Mouse (Mus musculus) forebrain, embryonic 15.5 days (tissue): Measurements from ENCODE around the gene Olfr1140. TPM values are rescaled to one million over a fixed set of nuclear protein-coding genes. Genes with fewer than 3 reads are reported as not detected.

Source experiments
- ATAC-seq: fragments of 200-750 bp; cut with Nextera tagmentation; replicated peaks from 2 replicates; pipeline ENCODE4 v1.8.0; 2017; ENCODE audit warnings: mild to moderate bottlenecking, moderate TSS enrichment, moderate library complexity
- H3K27ac ChIP-seq: fragments of 300-500 bp; sonication (generic); replicated peaks from 2 replicates; pipeline ENCODE4 v1.5.1; 2015; ENCODE audit warnings: mild to moderate bottlenecking, inconsistent platforms
- H3K27me3 ChIP-seq: fragments of 300-500 bp; sonication (generic); 2 replicates; pipeline ENCODE4 v1.6.1; 2015; ENCODE audit warnings: inconsistent platforms
- H3K36me3 ChIP-seq: fragments of 300-500 bp; sonication (generic); 2 replicates; pipeline ENCODE4 v1.6.1; 2015; ENCODE audit warnings: mild to moderate bottlenecking, inconsistent platforms
- H3K4me1 ChIP-seq: fragments of 300-500 bp; sonication (generic); 2 replicates; pipeline ENCODE4 v1.6.1; 2015; ENCODE audit warnings: inconsistent platforms
- H3K4me2 ChIP-seq: fragments of 300-500 bp; sonication (generic); replicated peaks from 2 replicates; pipeline ENCODE4 v1.6.1; 2015; ENCODE audit warnings: mild to moderate bottlenecking, inconsistent platforms
- H3K4me3 ChIP-seq: fragments of 300-500 bp; sonication (generic); 2 replicates; pipeline ENCODE4 v1.5.1; 2015; ENCODE audit warnings: mild to moderate bottlenecking, inconsistent platforms
- H3K9ac ChIP-seq: fragments of 300-500 bp; sonication (generic); replicated peaks from 2 replicates; pipeline ENCODE4 v1.6.1; 2015; ENCODE audit warnings: mild to moderate bottlenecking, inconsistent platforms
- H3K9me3 ChIP-seq: fragments of 300-500 bp; sonication (generic); 2 replicates; pipeline ENCODE4 v1.6.1; 2016; ENCODE audit warnings: inconsistent platforms
- WGBS: fragments of 180-500 bp; shearing (Covaris S2); methylation state at CpG from one replicate; pipeline ENCODE4 v1.1.7; 2015; ENCODE audit warnings: mixed read lengths; 5-methylcytosine and 5-hydroxymethylcytosine counted together
- polyA plus RNA-seq: library from polyadenylated mRNA; unstranded; fragments of >200 nt; fragmentation: Nextera tagmentation; extraction: Ambion mirVana; gene quantifications from 2 replicates; pipeline ENCODE4 v1.2.1, GENCODE M21; 2015

The Olfr1140 gene
- polyA plus RNA-seq = not detected in 2 replicates

DNA sequence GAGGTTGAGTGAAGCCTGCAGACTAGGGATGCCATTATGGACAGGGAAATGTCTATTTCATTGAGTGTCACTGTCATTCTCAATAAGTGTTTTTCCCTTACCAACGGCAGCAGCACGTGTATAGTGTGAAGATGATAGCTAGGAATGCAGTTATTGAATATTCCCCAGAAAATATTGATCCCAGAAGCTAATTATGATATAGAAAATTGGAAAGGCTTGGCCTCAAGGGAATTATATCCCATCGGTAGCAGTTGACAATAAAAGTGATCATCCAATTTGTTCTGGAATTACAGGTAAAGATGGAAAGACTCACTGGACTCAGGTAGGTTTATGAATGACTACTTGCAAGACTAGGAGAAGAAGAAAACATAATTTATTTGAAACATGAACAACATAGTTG is at the start of gene Olfr1140:
Gene Olfr1140 (plus strand): TSS at position 301 of the 400 bp plus-strand sequence.
- no peak within 1 kb of the TSS for H3K27ac ChIP-seq
- H3K4me1 ChIP-seq = no peaks in the 10 kb centered on the region
- H3K9me3 ChIP-seq = no peaks in the 10 kb centered on the region
- H3K4me3 ChIP-seq = no peak within 1 kb of the TSS
- 83% methylated on average over 3 of the region's 3 CpGs for WGBS
- H3K9ac ChIP-seq = no peak within 1 kb of the TSS
- H3K27me3 ChIP-seq = no peaks in the 10 kb centered on the region
- H3K4me2 ChIP-seq = no peak within 1 kb of the TSS
- ATAC-seq = no peak
- no peaks in the 10 kb centered on the region for H3K36me3 ChIP-seq

DNA sequence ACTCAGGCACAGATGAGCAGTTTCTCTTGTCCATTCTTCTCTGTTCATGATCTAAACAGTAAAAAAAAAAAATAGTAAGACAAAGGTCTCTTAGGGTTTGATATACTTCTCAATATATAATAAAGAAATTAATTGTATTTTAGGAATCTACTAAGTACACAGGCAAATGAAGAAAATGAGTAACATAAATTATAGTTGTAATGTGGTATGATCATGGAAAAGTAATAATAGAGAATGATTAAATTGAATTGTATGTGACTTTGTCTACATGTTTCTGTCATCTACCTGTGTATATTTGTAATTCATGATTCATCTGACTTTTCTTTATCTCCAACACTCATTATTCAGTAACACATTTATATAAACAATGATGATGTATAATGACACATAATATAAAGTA is 49.7 kb upstream of the Olfr1140 start, which contains the start of gene Olfr1136:
Gene Olfr1136 (minus strand): TSS at position 101 of the 400 bp plus-strand sequence.
- Histone ChIP-seq H3K27ac (no peak within 1 kb of the TSS), H3K9me3 (no peaks in the 10 kb centered on the region), H3K9ac (no peak within 1 kb of the TSS), H3K4me1 (no peaks in the 10 kb centered on the region), H3K4me2 (no peak within 1 kb of the TSS), H3K27me3 (no peaks in the 10 kb centered on the region), H3K4me3 (no peak within 1 kb of the TSS), H3K36me3 (no peaks in the 10 kb centered on the region)
- ATAC-seq = no peak

DNA sequence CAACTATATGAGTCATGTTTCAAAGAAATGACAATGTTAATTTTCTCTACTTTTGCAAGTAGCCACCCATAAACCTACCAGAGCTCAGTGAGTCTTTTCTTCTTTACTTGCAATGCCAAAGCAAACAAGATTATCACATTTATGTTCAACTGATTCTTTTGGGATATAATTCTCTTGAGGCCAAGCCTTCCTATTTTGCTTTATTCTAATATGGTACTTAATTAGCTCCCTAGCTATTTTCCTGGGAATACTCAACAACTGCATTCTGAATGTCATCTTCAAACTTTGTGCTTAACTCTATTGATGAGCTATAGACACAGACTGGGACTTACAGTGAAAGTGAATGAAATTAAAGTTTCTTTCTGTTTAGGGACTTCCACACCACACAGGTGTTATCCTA is 30.5 kb upstream of the Olfr1140 start, which contains the start of gene Olfr1137:
Gene Olfr1137 (minus strand): TSS at position 101 of the 400 bp plus-strand sequence.
- no peak within 1 kb of the TSS for H3K4me2 ChIP-seq
- no peak for ATAC-seq
- no peaks in the 10 kb centered on the region for H3K9me3 ChIP-seq
- no peak within 1 kb of the TSS for H3K4me3 ChIP-seq
- no peaks in the 10 kb centered on the region for H3K36me3 ChIP-seq
- no peak within 1 kb of the TSS for H3K27ac ChIP-seq
- no peaks in the 10 kb centered on the region for H3K27me3 ChIP-seq
- no peak within 1 kb of the TSS for H3K9ac ChIP-seq
- H3K4me1 ChIP-seq = no peaks in the 10 kb centered on the region

DNA sequence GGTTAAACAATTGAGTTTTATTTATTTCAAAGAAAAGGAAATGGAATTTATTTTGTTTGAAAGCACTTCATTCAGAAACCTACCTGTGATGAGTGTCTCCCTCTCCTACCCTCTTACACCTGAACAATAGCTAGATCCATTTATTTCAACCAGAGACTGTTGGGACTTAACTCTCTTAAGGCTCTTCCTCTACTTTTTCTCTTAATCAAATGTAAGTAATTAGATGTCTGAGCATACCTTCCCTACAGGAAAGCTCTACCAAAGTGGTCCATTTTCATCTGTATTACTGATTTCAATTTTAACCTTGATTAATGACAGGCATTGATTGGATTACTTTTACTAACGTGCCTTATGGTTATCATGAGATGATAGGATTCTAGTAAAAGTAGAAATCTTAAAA is 3.7 kb upstream of the Olfr1140 start, which contains the start of gene Olfr1138:
Gene Olfr1138 (minus strand): TSS at position 101 of the 400 bp plus-strand sequence.
- H3K27me3 ChIP-seq = no peaks in the 10 kb centered on the region
- H3K4me2 ChIP-seq = no peak within 1 kb of the TSS
- no peak for ATAC-seq
- no peaks in the 10 kb centered on the region for H3K36me3 ChIP-seq
- H3K9me3 ChIP-seq = no peaks in the 10 kb centered on the region
- no peak within 1 kb of the TSS for H3K27ac ChIP-seq
- H3K4me3 ChIP-seq = no peak within 1 kb of the TSS
- WGBS = 83% methylated on average over 1 of the region's 1 CpGs
- H3K4me1 ChIP-seq = no peaks in the 10 kb centered on the region
- H3K9ac ChIP-seq = no peak within 1 kb of the TSS

DNA sequence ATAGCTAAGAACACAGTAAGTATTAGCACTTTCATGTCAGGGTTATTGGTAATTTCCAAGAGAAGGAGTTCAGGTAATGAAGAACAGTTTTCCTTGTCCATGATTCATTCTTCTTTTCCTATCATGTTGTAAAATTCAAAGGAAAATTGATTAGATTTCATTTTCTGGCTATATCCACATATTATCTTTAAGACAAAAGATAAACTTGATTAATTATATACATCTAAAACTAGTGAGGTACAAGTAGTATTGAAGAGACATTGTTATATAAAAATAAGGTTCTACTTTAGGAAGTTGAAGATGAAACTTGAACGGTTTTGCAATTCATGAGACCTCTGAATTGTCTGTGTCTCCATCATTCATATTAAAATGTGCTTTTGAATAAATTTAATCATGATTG is 10.3 kb downstream of the Olfr1140 start, which contains the start of gene Olfr1141:
Gene Olfr1141 (minus strand): TSS at position 101 of the 400 bp plus-strand sequence.
- H3K4me3 ChIP-seq = no peak within 1 kb of the TSS
- H3K27ac ChIP-seq = no peak within 1 kb of the TSS
- H3K9me3 ChIP-seq = no peaks in the 10 kb centered on the region
- no peak within 1 kb of the TSS for H3K9ac ChIP-seq
- H3K27me3 ChIP-seq = no peaks in the 10 kb centered on the region
- no peaks in the 10 kb centered on the region for H3K4me1 ChIP-seq
- no peaks in the 10 kb centered on the region for H3K36me3 ChIP-seq
- no peak for ATAC-seq
- 79% methylated on average over 1 of the region's 1 CpGs for WGBS
- no peak within 1 kb of the TSS for H3K4me2 ChIP-seq

DNA sequence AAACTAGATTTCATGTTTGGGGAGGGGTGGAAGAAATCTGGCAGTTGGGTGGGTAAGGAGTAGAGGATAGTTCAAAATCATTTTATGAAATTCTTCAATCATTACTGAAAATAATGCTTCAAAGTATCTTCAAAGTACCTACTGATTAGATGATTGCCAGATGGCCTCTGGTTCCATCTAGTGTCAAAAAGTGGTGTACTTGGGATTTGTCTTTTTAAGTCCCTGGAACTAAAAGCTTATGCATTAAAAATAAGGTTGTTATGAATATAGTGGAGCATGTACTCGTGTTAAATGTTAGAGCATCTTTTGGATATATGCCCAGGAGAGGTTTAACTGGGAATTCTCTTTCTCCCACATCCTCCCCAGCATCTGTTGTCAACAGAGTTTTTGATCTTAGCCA is 32.6 kb downstream of the Olfr1140 start:
- Histone ChIP-seq H3K27me3 (no peaks in the 10 kb centered on the region), H3K9me3 (no peaks in the 10 kb centered on the region), H3K4me2 (no peak overlapping the region), H3K9ac (no peak overlapping the region), H3K27ac (no peak overlapping the region), H3K4me3 (no peak overlapping the region), H3K4me1 (no peaks in the 10 kb centered on the region), H3K36me3 (no peaks in the 10 kb centered on the region)
- ATAC-seq = no peak
- 54% methylated on average over 1 of the region's 1 CpGs for WGBS

DNA sequence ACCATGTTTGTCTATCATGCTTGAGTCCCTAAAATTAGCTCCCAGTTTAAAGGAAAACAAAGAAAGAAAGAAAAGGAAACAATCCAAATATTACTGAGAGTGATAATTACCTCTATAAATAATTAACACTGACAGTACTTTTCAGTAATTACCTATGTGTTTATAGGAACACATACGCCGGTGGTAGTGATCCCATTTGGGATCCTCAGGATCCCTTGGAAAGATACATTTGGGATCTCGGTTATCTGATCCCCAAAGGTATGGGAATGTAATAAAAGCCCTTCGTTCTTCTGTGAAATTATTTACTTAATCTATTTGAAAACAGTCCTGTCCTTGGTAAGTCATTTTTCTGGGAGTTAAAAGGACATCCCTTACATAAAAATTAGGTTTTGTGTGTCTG is 35.6 kb downstream of the Olfr1140 start, which contains the start of gene Olfr152:
Gene Olfr152 (plus strand): TSS at position 301 of the 400 bp plus-strand sequence.
- WGBS = 75% methylated on average over 4 of the region's 4 CpGs
- no peak within 1 kb of the TSS for H3K4me2 ChIP-seq
- no peaks in the 10 kb centered on the region for H3K9me3 ChIP-seq
- no peak for ATAC-seq
- H3K27me3 ChIP-seq = no peaks in the 10 kb centered on the region
- H3K4me3 ChIP-seq = no peak within 1 kb of the TSS
- H3K27ac ChIP-seq = no peak within 1 kb of the TSS
- H3K4me1 ChIP-seq = no peaks in the 10 kb centered on the region
- no peak within 1 kb of the TSS for H3K9ac ChIP-seq
- no peaks in the 10 kb centered on the region for H3K36me3 ChIP-seq

Other genes starting within 250 kb of the Olfr1140 start
- gene Pramel7, start 246.7 kb upstream of the Olfr1140 start, polyA plus RNA-seq = not detected in 2 replicates
- gene Pramel6, start 237.2 kb upstream of the Olfr1140 start, polyA plus RNA-seq = not detected in 2 replicates
- not detected in 2 replicates for gene Olfr153, start 212.0 kb upstream of the Olfr1140 start, polyA plus RNA-seq
- gene Olfr1128, start 198.2 kb upstream of the Olfr1140 start, polyA plus RNA-seq = not detected in 2 replicates
- not detected in 2 replicates for gene Olfr1129, start 169.8 kb upstream of the Olfr1140 start, polyA plus RNA-seq
- gene Olfr1130, start 137.5 kb upstream of the Olfr1140 start, polyA plus RNA-seq = not detected in 2 replicates
- not detected in 2 replicates for gene Olfr1131, start 116.6 kb upstream of the Olfr1140 start, polyA plus RNA-seq
- gene Olfr1132, start 106.2 kb upstream of the Olfr1140 start, polyA plus RNA-seq = not detected in 2 replicates
- not detected in 2 replicates for gene Olfr1133, start 96.4 kb upstream of the Olfr1140 start, polyA plus RNA-seq
- gene Olfr1134, start 85.3 kb upstream of the Olfr1140 start, polyA plus RNA-seq = not detected in 2 replicates
- gene Olfr1135, start 70.1 kb upstream of the Olfr1140 start, polyA plus RNA-seq = not detected in 2 replicates
- not detected in 2 replicates for gene Olfr1136, start 49.8 kb upstream of the Olfr1140 start, polyA plus RNA-seq
- gene Olfr1137, start 30.6 kb upstream of the Olfr1140 start, polyA plus RNA-seq = not detected in 2 replicates
- gene Olfr1138, start 3.8 kb upstream of the Olfr1140 start, polyA plus RNA-seq = not detected in 2 replicates
- not detected in 2 replicates for gene Olfr1141, start 10.2 kb downstream of the Olfr1140 start, polyA plus RNA-seq
- not detected in 2 replicates for gene Olfr152, start 35.7 kb downstream of the Olfr1140 start, polyA plus RNA-seq
- not detected in 2 replicates for gene Olfr1143, start 56.8 kb downstream of the Olfr1140 start, polyA plus RNA-seq
- gene Olfr1145, start 66.1 kb downstream of the Olfr1140 start, polyA plus RNA-seq = not detected in 2 replicates
- not detected in 2 replicates for gene Olfr1148, start 86.8 kb downstream of the Olfr1140 start, polyA plus RNA-seq
- not detected in 2 replicates for gene Olfr1150-ps1, start 100.2 kb downstream of the Olfr1140 start, polyA plus RNA-seq
- gene Olfr1151, start 112.1 kb downstream of the Olfr1140 start, polyA plus RNA-seq = not detected in 2 replicates
- gene Olfr1152, start 122.7 kb downstream of the Olfr1140 start, polyA plus RNA-seq = not detected in 2 replicates
- gene Olfr1153, start 151.2 kb downstream of the Olfr1140 start, polyA plus RNA-seq = not detected in 2 replicates
- not detected in 2 replicates for gene Olfr1154, start 161.4 kb downstream of the Olfr1140 start, polyA plus RNA-seq
- not detected in 2 replicates for gene Olfr1155, start 201.4 kb downstream of the Olfr1140 start, polyA plus RNA-seq
- not detected in 2 replicates for gene Olfr1156, start 209.3 kb downstream of the Olfr1140 start, polyA plus RNA-seq
- not detected in 2 replicates for gene Olfr1157, start 224.5 kb downstream of the Olfr1140 start, polyA plus RNA-seq
- gene Olfr74, start 230.9 kb downstream of the Olfr1140 start, polyA plus RNA-seq = not detected in 2 replicates
- not detected in 2 replicates for gene Olfr1158, start 246.4 kb downstream of the Olfr1140 start, polyA plus RNA-seq